Mouse (Mus musculus) gastrocnemius, adult 18-20 months (tissue): ENCODE data around the gene Enox1. TPM values are rescaled to one million over a fixed set of nuclear protein-coding genes. Genes with fewer than 3 reads are reported as not detected.
"Not testable (repeated sequence)": the region's sequence is repeated elsewhere in the genome, so short reads cannot be mapped to it uniquely, and the experiment has no call there.

Source experiments
- DNase-seq: peaks from one replicate; pipeline ENCODE4 v3.0.0; 2021; ENCODE audit warnings: low spot score
- total RNA-seq, 2 experiments: library from RNA; stranded (reverse); gene quantifications; 2 replicates each; pipeline ENCODE4 v1.2.3; 2021

The Enox1 gene
- total RNA-seq, 2 experiments from 2014 or later, result 1.0 to 1.2 TPM

DNA sequence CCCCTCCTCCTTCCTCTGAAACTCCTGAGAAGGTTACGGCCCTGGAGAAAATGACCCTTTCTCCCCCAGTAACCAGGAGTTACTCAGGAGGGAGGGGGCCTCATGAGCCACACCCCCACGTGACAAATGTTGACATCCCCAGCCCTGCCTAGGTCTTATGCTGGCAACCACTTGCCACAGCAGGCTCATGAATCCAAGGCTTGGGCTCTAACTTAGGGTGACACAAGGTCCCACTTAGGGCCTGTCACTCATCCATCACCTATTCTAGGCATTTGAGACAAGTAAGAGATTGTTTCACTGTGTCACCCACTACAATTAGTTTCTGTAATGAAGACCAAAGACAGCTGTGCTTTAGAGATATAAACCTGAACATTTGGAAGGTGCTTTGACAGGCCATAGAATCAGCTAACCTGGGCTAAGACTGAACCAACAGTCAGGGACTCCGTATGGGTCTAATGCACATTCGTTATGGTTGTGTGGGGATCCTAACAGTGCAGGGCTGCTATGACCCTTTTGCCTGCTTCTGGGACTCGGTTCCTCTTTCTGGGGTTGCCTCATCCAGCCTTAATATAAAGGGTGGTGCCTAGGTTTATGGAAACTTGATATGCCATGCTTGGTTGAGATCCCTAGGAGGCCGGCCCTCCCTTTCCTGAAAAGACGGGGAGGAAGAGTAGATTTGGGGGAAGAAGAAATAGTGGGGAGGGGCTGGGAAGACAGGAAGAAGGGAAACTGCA, 354.7 kb downstream of the Enox1 start:
- no peak for DNase-seq

DNA sequence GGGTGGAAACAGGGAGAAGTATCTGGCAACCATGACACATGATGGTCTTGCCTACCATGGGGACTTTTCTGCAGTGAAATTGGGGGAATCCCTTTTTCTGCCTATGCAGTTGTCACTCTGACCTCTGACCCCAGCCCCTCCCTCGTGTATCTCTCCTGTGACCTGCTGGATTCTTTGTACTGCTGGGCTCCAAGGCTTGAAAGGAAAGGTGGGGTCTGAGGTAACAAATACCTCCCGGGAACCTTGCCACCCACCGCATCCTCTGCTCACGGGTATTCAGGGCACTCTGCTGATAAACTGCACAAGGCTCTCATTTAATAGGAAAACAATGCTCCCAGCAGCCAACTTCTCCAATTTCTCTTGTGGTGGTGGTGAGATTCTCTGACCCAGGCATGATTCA, 361.5 kb downstream of the Enox1 start:
- no peak for DNase-seq

DNA sequence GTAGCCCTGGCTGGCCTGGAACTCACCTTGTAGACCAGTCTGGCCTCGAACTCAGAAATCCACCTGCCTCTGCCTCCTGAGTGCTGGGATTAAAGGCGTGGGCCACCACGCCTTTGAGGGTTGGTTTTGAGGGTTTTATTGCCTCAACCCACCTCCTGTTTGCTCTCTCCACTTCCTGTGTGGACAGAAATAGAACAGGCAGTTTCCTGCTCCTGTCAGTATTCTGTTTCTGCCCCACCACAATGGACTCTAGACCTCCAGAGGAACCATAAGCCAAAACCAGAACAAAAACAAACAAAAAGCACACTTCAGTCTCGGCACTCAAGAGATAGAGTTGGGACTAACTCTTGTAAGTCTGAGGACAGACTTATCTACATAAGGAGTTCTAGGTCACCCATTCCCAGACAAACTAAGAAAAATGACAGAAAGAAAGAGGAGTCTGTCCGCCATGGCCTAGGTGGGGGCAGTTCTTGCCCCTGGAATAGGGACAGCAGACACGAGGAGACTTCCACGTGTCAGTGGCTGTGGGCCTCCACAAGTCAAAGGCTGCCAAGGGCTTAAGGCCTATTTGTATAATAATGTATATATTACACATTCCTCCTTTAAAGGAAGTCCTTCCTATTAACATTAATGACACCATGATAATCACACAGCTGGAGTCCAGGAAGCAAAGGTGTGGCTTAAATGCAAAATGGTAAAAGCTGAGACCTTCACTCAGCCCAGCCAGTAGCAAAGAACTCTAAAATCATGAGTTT, 362.6 kb downstream of the Enox1 start:
- DNase-seq, result no peak

DNA sequence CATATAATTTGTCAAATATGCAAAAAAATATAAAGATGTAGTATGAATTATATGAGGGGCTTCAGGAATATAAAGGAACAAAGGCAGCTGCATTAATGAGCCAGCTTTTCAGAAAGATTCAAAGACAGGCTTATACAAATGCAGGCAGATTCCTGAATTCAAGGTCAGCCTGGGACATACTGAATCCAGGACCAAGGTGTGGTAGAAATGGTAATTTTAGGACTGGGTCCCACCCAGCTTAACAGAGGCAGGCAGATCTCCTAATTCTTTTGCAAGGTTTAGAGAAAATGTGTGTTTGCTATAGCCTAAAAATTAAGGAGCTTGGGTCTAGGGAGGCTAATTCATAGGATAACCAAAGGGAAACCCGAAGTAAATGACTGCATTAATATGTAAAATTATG, 363.1 kb downstream of the Enox1 start:
- DNase-seq, result no peak

DNA sequence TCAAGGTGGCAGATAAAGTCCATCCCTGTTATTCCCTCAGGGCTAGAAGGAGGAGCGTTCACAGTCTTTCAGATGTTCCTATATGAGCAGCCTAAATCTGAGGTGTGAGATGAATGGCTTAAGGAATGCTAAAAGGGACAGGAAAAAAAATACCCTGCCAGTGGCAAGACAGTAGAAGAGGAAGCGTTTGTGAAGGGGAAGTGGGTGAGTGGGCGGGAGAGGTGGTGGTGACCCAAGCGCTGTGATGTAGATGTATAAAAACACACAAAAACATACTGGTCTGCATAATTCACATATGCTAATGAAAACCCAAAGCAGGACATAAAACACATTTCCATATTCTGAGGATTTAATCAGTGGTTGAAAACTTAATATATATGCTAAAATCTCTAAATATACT, 367.7 kb downstream of the Enox1 start:
- DNase-seq, result peak; percentile 2

DNA sequence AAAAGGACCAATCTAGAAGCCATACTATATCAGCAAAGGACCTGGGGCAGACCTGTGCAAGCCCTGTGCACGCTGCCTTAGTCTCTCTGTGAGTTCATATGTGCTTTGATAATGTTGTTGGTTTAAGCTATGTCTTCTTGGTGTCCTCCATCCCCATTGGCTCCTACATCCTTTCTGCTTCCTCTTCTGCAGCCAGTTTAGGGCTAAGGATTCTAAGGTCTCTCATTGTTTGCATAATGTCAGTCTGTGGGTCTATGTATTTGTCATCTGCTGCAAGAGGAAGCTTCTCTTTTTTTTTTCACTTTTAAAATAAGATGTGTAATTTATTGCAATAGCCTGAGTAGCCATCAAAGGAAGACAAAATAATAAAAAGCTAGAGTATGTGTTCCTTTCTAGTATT, 369.7 kb downstream of the Enox1 start:
- DNase-seq, result no peak

DNA sequence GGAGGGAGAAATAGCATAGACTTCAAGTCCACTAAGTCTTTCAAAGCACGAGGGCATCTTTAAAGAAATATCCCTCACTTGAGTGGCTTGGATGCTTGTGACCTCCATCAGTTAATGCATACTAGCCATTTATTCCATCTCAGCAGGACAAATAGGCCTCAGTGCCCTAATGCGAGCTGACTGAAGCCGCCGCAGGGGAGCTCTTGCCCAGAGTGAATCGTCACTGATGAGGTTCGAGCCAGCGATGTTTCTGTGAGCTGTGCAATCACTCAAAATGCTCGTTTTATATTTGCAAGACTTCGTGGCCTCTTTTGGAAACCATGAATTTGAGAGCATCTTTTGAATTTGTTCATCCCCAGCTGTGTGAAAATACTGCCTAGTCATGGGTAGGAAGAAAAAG, 372.6 kb downstream of the Enox1 start:
- DNase-seq, result no peak

DNA sequence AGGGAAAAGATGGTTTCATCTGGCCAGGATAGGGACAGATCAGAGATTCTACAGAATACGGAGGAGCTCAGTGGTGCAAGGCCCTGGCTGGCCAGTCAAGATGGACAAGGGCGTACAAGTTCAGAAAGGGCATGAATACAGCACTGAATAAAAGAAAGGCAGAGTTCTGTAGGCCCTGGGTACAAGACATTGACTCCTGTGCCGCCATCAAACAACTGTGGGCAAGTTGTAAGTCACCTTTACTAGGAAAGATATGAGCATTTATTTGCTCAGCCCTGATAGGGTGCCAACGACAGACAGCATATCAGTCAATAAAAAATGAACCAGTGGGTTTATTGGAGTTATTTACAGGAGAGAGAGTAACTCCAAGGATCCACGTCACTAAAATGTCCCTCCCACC, 373.1 kb downstream of the Enox1 start:
- no peak for DNase-seq

DNA sequence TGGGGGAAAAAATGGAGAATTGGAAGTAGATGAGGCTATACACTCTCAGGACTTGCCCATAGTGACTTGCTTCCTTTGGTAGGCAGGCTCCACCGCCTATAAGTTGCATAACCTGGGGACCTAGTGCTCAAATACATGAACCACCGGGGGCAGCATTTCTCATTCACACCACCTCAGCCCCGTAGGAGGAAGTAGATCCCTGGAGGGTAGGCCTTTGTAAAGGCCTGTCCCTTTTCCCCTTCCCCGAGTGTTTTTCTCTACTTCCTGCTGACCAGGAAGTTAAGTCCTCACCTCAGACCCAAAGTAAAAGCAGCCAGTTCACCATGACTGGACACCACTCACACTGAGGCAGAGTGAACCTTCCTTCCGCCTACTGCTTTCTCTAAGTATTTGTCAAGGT, 377.1 kb downstream of the Enox1 start:
- DNase-seq, result no peak

DNA sequence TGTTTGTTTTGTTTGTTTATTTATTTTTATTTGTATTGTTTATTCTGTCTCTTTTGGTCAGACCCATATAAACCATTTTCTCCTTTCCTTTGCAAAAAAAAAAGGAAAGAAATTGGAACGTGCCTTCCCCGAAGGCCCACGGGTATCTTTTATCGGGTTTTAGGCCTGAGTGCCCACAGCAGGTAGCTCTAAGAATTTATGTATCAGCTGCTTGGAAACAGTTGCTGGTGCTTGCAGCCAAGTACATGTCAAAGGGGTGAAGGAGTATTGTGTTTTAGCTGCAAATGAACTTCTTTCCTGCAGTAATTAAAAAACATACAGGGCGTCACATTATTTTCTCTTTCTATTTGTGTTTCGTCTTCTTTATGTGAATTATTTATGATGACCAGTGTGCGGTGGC, 377.6 kb downstream of the Enox1 start:
- DNase-seq, result no peak

DNA sequence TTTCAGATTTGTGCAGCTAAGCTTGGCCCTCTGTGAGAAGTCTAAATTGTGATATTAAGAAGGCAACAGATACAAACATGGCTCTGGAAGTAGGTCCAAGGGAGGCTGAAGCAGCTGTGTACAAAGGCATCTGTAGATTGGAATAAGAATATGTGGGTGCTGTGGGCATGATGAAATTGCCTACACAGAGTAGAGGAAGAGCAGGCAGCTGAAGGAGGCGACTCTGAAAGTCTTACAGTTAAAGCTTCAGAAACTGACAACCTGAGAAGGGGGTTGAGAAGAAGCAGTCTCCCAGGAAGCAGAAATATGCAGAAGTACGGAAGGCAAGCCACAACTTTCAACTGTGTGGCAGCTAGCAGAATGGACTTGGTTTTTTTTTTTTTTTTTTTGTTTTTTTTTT, 380.0 kb downstream of the Enox1 start:
- no peak for DNase-seq

DNA sequence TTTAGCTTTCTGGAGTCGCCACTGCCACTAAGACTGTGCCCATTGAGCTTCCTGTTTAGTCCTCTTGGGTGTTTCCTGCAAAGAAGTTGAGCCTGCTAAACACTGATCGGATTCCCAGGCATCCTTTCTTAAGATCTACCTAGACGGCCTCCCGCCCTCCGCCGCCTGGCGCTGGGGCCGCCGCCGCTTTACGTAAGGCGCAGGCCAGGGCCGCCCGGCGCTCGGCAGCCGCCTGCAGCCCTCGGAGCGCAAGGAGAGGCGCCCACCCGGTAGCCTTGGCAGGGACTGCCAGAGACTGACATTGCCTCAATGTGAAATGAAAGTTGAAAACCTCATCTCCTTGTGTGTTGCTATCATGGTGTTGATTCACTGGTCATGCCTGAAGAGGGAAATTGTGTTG, 383.0 kb downstream of the Enox1 start:
- not testable (repeated sequence) for DNase-seq

DNA sequence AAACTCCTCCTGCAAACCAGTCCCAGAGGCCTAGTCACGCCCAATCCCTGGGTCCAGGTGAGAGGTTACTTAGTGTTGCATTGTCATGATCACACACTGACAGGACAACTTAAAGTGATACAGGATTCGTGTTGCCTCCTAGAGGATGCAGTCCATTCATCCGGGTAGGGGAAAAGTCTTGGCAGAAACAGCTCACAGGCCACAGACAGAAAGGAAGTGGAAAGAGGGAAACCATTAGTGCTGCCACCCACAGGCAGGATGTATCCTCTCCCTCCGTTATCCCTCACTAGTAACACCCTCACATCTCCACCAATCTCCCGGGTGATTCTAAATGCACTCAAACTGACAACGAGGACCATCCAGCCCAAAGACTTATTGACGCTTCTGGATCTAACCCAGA, 385.4 kb downstream of the Enox1 start:
- DNase-seq, result no peak

DNA sequence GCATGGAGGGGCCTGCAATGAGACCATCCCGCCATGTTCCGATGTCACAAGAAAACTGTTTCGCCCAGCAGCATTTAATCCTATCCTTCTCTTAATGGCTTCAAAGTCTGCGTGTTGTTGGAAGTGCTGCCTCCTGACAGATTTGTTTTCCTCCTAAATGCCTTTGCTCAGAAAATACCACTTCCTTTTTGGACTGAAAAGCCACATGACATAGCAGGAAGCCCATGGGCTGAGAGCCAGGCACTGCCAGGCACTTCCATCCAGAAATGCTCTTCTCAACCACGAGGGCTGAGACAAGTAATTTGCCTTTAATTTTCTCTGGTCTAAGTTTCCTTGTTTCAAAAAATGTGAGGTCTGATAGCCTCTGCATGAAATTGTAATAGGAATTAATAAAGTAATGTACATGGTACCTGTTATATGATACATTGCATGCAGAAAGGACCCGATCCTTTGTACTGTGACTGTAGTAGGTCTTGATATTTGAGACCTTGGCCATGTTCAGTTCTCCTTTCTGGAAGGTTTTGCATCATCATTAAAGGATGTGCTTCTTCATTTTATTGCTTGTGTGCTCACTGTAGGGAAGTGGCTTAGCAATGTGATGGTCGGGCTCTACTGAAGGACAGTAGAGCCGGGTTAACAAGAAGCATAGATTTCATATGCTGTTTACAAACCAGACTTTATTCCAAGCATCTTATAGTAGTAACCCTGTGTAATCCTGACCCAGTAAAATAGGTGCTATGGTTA, 390.1 kb downstream of the Enox1 start:
- DNase-seq, result peak; percentile 7

DNA sequence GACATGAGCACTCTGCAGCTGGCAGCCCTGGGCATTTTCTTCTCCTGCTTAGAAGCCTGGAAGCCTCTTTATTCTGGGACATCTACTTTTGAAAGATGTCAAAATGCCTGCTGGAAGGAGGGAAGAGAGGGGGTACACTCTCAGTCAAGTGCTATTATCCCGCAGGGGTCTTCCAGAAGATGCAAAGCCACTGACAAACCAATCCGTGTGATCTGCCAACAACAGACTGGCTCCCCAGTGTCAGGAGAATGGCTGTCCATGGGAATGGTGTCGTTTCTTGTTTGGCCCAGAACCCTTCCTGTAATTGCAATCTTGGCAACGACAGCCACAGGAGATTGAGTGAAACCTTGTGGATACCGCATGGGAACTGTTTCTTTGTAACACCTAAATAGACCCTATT, 390.8 kb downstream of the Enox1 start:
- no peak for DNase-seq

DNA sequence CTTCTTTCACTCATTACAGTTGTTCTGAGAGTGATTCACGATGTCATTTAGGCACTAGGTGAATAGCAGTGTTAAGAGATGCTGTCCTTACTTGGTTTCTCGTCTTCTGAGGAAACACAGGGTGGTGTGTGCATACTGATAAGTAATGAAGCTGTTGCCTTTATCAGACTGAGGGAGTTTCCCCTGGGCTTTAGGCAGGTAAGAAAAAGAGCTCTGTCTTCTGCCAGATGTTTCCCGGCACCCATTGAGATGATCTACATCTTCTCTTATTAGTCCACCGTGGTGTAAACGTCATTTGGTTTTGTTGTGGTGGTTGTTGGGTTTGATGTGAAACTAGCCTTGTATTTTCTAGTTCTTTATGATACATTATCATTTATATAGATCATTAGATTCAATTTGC, 392.4 kb downstream of the Enox1 start:
- no peak for DNase-seq

DNA sequence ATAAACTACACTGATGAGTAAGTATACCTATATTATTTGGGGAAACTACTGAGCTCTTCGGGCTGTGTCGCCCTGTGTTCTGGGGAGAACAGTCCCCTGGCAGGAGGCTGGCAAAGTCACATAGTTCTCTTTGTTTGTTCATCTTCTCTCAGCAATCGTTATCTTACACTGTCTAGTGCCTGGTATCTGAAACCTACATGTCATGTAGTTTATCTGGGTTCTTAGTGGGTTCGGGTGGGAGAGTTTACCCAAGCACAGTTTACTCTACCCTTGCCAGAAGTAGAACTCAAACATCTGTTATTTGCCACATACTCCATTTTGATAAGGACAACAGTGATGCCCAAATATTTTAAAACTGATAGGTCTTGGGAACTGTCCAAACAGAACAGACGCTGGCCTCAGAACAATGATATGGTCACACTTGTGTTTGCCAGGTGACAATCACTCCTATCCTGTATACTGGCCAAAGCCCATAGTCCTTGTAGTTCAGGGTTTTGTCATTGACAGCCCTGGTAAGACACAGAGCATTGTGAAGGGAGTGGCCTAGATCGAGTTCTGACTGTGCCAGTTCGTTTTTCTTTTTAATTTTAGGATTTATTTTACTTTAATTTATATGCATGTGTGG, 401.0 kb downstream of the Enox1 start:
- no peak for DNase-seq

DNA sequence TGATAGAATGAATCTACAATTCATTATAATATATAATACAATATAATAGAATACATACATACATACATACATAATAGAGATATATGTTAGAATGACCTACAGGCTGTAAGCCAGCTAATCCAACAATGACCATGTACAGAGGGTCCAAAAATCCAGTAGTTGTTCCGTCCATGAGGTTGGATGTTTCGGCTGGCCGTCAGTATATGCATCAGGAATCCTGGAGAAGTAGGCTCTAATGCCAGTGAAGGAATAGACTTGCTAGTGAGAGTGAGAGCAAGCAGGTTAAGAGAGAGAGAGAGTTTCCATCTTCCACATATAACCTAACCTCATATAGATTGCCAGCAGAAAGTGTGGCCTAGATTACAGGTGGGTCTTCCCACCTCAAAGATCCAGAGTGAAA, 402.3 kb downstream of the Enox1 start:
- no peak for DNase-seq

DNA sequence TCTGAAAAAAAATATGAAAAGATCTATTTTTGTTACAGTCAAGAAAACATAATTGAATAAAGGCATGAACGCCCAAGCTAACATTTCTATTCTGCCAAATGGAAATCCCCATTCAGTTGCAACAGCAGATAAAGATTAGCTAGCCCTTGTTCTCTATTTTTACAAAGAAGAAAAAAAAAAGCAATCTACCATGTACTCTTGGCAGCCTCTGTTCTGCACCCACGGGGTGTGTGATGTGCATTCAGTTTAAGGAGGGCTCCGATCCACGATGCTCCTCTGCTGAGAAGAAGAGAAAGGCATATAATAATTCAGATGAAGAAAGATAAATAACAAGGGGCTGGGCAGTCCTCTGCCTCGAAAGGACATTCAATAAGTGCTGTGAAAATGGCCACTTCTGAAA, 403.2 kb downstream of the Enox1 start:
- no peak for DNase-seq

DNA sequence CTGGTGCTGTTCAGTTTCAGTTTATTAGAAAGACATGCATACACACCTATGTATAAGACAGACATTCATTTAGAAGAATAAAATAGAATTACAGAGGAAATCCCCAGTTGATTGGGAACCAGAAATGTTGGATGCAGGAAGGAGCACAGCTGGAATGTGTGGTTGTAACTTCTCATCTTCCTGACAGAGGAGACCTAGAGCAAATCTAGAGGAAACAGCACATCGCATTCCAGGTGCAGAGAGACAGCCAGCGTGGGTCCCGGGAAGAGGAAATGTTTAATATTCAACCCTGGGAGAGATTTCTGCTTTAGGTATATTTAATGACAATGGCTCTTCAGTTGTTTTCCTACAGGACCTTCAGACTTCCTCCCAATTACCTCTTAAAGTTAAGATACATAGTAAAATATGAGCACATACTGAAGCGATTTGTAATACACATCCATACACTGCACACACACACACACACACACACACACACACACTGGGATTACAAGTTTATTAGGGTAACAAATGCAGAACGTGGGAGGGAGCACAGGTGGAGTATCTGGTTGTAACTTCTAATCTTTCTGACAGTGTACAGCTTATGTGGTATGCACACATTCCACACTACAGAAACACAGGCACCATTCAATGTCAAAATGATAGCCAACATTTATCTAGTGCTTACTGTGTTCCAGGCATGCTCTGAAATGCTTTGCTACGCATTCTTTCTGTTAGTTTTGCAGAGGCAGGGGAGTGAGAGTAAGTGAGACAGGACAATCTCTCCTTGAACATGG, 405.4 kb downstream of the Enox1 start:
- no peak for DNase-seq

DNA sequence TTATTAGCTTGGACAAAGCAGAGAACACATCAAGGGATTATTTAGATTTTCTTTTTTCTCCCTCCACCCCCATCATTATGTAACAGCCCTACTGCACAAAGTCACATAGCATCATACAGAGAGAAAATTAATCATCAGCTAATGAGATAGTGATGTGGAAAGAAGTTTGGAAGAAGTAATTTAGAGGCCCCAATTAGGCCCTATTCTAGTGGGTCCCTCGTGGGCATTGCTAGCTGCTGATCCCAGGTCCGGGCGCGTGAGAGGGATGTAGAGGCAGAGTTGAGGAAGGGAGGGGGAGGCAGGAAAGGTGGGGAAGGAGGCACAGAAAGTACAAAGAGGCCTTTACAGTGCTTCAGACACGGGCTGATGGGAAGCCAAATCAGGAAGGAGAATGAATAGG, 407.4 kb downstream of the Enox1 start:
- no peak for DNase-seq
